Mouse (Mus musculus) midbrain, embryonic 16.5 days (tissue): ENCODE results near the gene Syn1. TPM values are rescaled to one million over a fixed set of nuclear protein-coding genes. Genes with fewer than 3 reads are reported as not detected.

Experiments used
- ATAC-seq: fragments of 200-750 bp; cut with Nextera tagmentation; 2 replicates; pipeline ENCODE4 v1.8.0; 2017; ENCODE audit warnings: moderate TSS enrichment
- H3K27ac ChIP-seq: fragments of 300-500 bp; sonication (generic); 2 replicates; pipeline ENCODE4 v1.5.1; 2014; ENCODE audit warnings: mild to moderate bottlenecking, low read length, mixed read lengths
- H3K27me3 ChIP-seq: fragments of 300-500 bp; sonication (generic); 2 replicates; pipeline ENCODE4 v1.6.1; 2014; ENCODE audit warnings: low read depth, low read length, mixed read lengths; ENCODE audit not compliant: control insufficient read depth, insufficient read depth
- H3K36me3 ChIP-seq: fragments of 300-500 bp; sonication (generic); 2 replicates; pipeline ENCODE4 v1.6.1; 2014; ENCODE audit warnings: mild to moderate bottlenecking, low read length, moderate library complexity, mixed read lengths; ENCODE audit not compliant: control insufficient read depth, insufficient read depth
- H3K4me1 ChIP-seq: fragments of 300-500 bp; sonication (generic); 2 replicates; pipeline ENCODE4 v1.6.1; 2014; ENCODE audit warnings: mild to moderate bottlenecking, low read length, mixed read lengths; ENCODE audit not compliant: control insufficient read depth, insufficient read depth
- H3K4me2 ChIP-seq: fragments of 300-500 bp; sonication (generic); 2 replicates; pipeline ENCODE4 v1.6.1; 2014; ENCODE audit warnings: mild to moderate bottlenecking, low read length, mixed read lengths
- H3K4me3 ChIP-seq: fragments of 300-500 bp; sonication (generic); 2 replicates; pipeline ENCODE4 v1.5.1; 2014; ENCODE audit warnings: low read depth, mild to moderate bottlenecking, low read length, moderate library complexity, mixed read lengths
- H3K9ac ChIP-seq: fragments of 300-500 bp; sonication (generic); 2 replicates; pipeline ENCODE4 v1.6.1; 2014; ENCODE audit warnings: low read depth, low read length, mixed read lengths
- H3K9me3 ChIP-seq: fragments of 300-500 bp; sonication (generic); replicated peaks from 2 replicates; pipeline ENCODE4 v1.6.1; 2014; ENCODE audit warnings: mild to moderate bottlenecking, low read length, mixed read lengths; ENCODE audit not compliant: control insufficient read depth, poor library complexity, severe bottlenecking
- WGBS: fragments of 180-500 bp; shearing (Covaris S2); extraction: QIAGEN DNeasy Blood & Tissue Kit; methylation state at CpG from one replicate; pipeline ENCODE4 v1.1.7; 2014; 5-methylcytosine and 5-hydroxymethylcytosine counted together
- microRNA-seq: library from miRNA; unstranded; fragments of <30 nt; microRNA quantifications from one replicate; pipeline ENCODE4, GENCODE M21; 2017
- polyA plus RNA-seq: library from polyadenylated mRNA; unstranded; fragments of >200 nt; fragmentation: Nextera tagmentation; extraction: Ambion mirVana; gene quantifications from 2 replicates; pipeline ENCODE4 v1.2.1, GENCODE M21; 2015

Syn1 gene
- polyA plus RNA-seq, 1 experiment from 2014 or later = 82.0 TPM

GRCm38 (mm10) chrX:20847232-20847631, 73.6 kb downstream of the Syn1 start:
- Histone ChIP-seq H3K4me2 (no peak overlapping the region), H3K4me1 (peaks cover 12% of the 10 kb centered on the region), H3K36me3 (peaks cover 11% of the 10 kb centered on the region), H3K27me3 (no peaks in the 10 kb centered on the region), H3K9me3 (no peaks in the 10 kb centered on the region), H3K9ac (no peak overlapping the region), H3K4me3 (no peak overlapping the region), H3K27ac (peak overlapping the region; percentile 38; the same call in 1 of the 2 replicates)
- 91% methylated on average over 3 of the region's 3 CpGs for WGBS
- ATAC-seq = no peak

- no peaks in the 10 kb centered on the region for H3K27me3 ChIP-seq
- H3K27ac ChIP-seq = no peak overlapping the region
- no peak overlapping the region for H3K4me3 ChIP-seq
- no peaks in the 10 kb centered on the region for H3K36me3 ChIP-seq
- H3K9ac ChIP-seq = no peak overlapping the region
- 33% methylated on average over 5 of the region's 5 CpGs for WGBS
- no peaks in the 10 kb centered on the region for H3K9me3 ChIP-seq
- no peaks in the 10 kb centered on the region for H3K4me1 ChIP-seq
- peak; percentile 70; the same call in 1 of the 2 replicates for ATAC-seq
- H3K4me2 ChIP-seq = no peak overlapping the region
Measured at GRCm38 (mm10) chrX:20828934-20829333, 91.9 kb downstream of the Syn1 start.

- Histone ChIP-seq H3K4me3 (peak overlapping the region; percentile 30; the same call in 1 of the 2 replicates), H3K4me1 (no peaks in the 10 kb centered on the region), H3K4me2 (peak overlapping the region; percentile 58), H3K36me3 (no peaks in the 10 kb centered on the region), H3K9ac (peak overlapping the region; percentile 53; the same call in 1 of the 2 replicates), H3K9me3 (no peaks in the 10 kb centered on the region), H3K27me3 (no peaks in the 10 kb centered on the region), H3K27ac (peak overlapping the region; percentile 86)
- 43% methylated on average over 8 of the region's 8 CpGs for WGBS
- peak; percentile 76 for ATAC-seq
Measured at GRCm38 (mm10) chrX:20819708-20820426, 100.9 kb downstream of the Syn1 start.

GRCm38 (mm10) chrX:20819204-20819628, 101.6 kb downstream of the Syn1 start:
- Histone ChIP-seq H3K4me3 (peak overlapping the region; percentile 30), H3K27me3 (no peaks in the 10 kb centered on the region), H3K27ac (peak overlapping the region; percentile 86), H3K4me1 (no peaks in the 10 kb centered on the region), H3K4me2 (peak overlapping the region; percentile 58), H3K9ac (peak overlapping the region; percentile 53; the same call in 1 of the 2 replicates), H3K36me3 (no peaks in the 10 kb centered on the region), H3K9me3 (no peaks in the 10 kb centered on the region)
- WGBS = 22% methylated on average over 19 of the region's 19 CpGs
- peak; percentile 93 for ATAC-seq

- Histone ChIP-seq H3K9ac (no peak overlapping the region), H3K27ac (no peak overlapping the region), H3K4me2 (no peak overlapping the region), H3K36me3 (no peaks in the 10 kb centered on the region), H3K4me3 (no peak overlapping the region), H3K27me3 (no peaks in the 10 kb centered on the region), H3K9me3 (no peaks in the 10 kb centered on the region), H3K4me1 (no peaks in the 10 kb centered on the region)
- no peak for ATAC-seq
- 82% methylated on average over 6 of the region's 6 CpGs for WGBS
Measured at GRCm38 (mm10) chrX:20816974-20817373, 103.8 kb downstream of the Syn1 start.

Small RNA genes lying within 50 kb of the gene (microRNA-seq; reads per million reads assigned to microRNA genes)
- gene Gm24824 (not detected), gene Mir5617 (2.2 reads per million, percentile 8 among the genes with 10 or more reads in this experiment)

Other genes with a start within 250 kb of the Syn1 start
- gene Cdk16, start 233.1 kb downstream of the Syn1 start, polyA plus RNA-seq = 138 and 148 TPM in 2 replicates
- 108 and 109 TPM in 2 replicates for gene Usp11, start 217.1 kb downstream of the Syn1 start, polyA plus RNA-seq
- gene Araf, start 123.2 kb downstream of the Syn1 start, polyA plus RNA-seq = 379 and 431 TPM in 2 replicates
- gene Timp1, start 50.8 kb downstream of the Syn1 start, polyA plus RNA-seq = 2.0 and 2.2 TPM in 2 replicates
- 6.3 and 7.0 TPM in 2 replicates for gene Cfp, start 10.6 kb upstream of the Syn1 start, polyA plus RNA-seq
- 22.9 TPM in 2 replicates for gene Elk1, start 29.6 kb upstream of the Syn1 start, polyA plus RNA-seq
- gene Uxt, start 41.0 kb upstream of the Syn1 start, polyA plus RNA-seq = 21.2 and 22.6 TPM in 2 replicates
- 7.7 and 8.9 TPM in 2 replicates for gene Zfp182, start 141.3 kb upstream of the Syn1 start, polyA plus RNA-seq
- gene Spaca5, start 147.4 kb upstream of the Syn1 start, polyA plus RNA-seq = not detected in 2 replicates
- 6.2 and 6.6 TPM in 2 replicates for gene Zfp300, start 168.5 kb upstream of the Syn1 start, polyA plus RNA-seq
- gene Ssxa1, start 194.8 kb upstream of the Syn1 start, polyA plus RNA-seq = not detected in 2 replicates